Mouse (Mus musculus): ENCODE data around the gene Cfap77. TPM values are rescaled to one million over a fixed set of nuclear protein-coding genes. Genes with fewer than 3 reads are reported as not detected.
"Not testable (repeated sequence)": the region's sequence is repeated elsewhere in the genome, so short reads cannot be mapped to it uniquely, and the experiment has no call there.

Cfap77 gene
- under 1 TPM; 0.42 to 0.66 TPM for total RNA-seq (2021)
- long read RNA-seq, experiment 1, partial matches to known transcripts, result 0 of 1 reads
- long read RNA-seq, experiment 1, other reads (novel, unspliced or antisense), result 1 of 1 reads
- long read RNA-seq, experiment 2, result 0 reads

DNA sequence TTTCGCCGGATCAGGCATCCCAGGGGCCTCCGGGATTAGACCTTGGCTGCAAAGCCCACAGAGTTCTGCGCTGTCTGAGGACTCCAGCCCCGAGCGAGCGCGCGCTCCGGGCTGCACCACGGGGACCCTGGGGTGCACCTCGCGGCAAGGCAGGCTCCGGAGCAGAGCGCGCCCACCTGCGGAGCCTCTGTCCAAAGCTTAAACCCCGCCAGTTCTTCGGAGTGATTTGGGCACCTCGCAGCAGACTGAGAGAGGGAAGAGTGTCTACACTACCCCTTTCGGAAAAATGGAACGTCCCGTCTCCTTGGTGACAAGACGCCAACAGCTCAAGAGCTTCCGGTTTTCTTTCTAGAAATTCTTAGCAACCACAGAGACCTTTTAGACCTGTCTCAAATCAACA is at the start of gene Cfap77:
Gene Cfap77 (minus strand): TSS at position 76 of the 400 bp plus-strand sequence.
- peak; percentile 76 for DNase-seq

DNA sequence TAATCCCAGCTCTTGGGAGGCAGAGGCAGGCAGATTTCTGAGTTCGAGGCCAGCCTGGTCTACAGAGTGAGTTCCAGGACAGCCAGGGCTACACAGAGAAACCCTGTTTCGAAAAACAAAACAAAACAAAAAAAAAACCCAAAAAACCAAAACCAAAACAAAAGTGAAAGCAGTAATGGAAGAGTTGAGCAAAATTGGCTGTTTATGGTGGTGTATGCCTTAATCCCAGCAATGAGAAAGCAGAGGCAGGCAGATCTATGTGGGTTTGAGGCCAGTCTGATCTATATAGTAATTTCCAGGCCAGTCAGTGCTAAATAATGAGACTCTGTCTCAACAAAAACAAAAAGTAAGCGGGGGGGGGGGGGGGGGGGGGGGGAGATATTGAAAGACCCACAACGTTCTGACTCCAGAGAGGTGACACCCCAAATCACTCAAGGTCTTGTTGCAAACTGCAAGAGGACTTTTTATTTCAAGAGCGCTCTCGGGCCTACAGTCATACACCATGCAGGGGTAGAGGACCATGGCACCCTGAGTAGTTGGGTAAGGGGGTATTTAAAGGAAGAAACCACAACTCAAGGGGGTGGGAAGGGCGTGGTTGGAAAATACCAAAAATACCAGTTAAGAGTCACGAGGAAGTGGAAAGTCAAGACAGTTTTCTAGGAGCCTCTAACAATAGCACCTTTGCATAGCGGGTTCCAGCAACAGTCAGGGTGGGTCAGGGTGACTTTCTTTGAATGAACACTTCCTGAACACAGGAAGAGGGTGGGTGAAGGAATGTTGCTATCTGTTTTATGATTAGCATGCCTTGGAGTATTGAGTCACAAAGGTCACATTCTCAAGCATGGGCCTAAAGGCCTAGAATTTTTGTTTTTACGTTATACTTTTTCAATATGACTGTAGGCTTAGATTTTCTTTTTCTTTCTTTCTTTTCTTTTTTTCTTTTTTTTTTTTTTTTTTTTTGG is 47.8 kb upstream of the Cfap77 start:
- DNase-seq, result not testable (repeated sequence)

DNA sequence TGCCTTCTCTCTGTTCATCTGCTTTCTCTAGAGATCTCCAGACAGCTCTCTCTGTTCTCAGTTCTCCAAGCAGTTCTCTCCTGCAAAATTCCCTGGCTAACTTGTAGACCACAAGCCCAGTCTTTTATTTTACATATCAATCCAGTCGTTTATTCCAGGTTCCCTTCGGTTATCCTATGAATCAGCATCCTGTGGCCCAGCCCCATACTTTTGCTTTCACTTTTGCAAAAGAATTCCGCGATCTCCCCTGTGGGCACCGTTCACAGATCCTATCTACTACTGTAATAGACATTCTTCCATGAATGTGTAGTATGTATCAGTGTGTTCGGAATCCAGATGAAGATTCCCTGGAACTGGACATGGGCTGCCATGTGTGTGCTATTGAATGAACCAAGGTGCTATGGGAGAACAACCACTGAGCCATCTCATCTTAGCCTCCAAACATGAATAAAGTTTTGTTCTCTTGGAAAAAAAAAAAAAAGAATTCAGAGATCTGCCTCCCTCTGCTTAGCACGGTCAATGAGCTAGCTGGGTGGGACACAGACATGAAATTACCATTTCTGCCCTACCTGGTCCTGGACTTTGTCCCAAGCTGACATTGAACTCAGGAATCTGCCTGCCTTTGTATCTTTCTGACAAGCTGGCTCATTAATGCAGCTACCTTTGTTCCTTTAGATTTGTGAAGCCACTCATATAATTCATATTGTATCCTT is 46.1 kb upstream of the Cfap77 start:
- no peak for DNase-seq

DNA sequence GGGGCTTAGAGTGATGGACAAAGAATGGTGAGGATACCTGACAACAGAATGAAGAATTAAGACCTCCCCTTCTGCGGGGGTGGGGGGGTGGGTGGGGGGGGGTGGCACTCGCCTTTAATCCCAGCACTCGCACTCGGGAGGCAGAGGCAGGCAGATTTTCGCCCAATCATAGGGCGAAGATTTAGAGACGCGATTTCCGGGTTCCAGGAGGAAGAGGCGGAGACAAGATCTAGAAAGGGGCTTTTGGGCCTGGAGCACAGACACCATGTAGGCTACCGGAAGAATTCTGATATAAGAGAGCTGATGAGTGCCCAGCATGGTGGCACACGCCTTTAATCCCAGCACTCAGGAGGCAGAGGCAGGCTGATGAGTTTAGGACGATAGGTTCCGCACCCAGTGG is 44.8 kb upstream of the Cfap77 start:
- no peak for DNase-seq

DNA sequence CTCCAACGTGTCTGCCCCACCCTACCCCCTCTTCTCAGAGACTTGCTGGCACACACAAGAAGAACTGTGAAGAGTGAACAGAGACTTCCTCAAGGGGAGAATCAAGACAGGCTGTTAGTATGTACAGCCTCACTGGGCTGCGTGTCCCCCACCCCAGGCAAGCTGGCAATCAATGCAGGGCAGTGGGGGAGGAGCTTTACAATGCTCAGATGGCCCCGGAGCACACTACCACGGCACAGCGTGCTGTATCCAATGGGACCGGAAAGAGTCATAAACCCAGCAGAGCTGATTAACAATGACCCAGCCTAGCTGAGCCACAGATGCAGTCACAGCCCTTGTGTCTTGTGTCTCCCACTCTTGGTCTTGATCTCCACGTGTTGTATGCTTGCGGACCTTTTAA is 43.9 kb upstream of the Cfap77 start:
- DNase-seq, result no peak

DNA sequence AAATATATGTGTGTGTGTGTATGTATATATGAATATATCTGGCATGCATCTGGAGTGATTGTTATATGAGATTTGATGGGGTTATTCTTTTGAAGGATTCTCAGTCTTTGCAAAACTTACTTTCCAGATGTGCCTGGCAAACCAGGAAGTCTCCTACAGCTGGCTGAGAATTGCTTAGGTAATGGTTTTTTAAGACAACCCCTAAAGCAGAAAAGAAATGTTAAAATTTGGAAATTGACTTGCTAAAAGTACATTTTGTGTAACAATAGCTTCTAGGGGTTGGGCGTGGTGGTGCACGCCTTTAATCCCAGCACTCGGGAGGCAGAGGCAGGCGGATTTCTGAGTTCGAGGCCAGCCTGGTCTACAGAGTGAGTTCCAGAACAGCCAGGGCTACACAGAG is 43.1 kb upstream of the Cfap77 start:
- DNase-seq, result not testable (repeated sequence)

DNA sequence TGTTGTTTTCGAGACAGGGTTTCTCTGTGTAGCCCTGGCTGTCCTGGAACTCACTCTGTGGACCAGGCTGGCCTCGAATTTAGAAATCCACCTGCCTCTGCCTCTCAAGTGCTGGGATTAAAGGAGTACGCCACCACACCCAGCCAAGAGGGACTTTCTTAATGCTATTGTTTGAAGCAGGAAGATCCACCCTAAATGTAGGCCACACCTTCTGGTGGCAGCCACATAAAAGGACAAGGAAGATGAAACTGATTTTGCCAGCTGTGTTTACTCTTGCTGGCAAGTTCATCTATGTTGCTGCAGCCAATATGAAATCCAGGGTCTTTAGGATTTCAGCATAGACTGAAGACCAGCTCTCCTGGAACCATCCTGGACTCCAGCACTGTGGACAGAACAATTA is 42.6 kb upstream of the Cfap77 start:
- DNase-seq, result no peak

DNA sequence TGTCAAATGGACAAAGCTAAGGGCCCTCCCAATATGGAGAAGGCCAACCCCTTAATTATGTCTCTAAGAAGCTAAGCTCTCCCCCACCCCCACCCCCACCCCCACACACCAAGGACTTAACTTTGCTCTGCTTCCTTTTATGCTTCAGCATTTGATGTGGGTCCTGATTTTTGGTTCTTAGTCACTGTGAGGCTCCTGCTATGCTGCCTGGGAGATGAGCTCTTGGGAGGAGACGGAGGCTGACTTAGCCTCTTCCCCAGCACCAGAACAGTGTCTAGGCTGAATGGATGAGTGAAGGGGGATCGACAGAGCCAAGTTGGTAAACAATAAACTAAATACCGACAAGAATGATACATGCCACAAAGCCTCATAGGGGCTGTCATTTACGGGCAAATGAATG is 41.9 kb upstream of the Cfap77 start:
- no peak for DNase-seq

DNA sequence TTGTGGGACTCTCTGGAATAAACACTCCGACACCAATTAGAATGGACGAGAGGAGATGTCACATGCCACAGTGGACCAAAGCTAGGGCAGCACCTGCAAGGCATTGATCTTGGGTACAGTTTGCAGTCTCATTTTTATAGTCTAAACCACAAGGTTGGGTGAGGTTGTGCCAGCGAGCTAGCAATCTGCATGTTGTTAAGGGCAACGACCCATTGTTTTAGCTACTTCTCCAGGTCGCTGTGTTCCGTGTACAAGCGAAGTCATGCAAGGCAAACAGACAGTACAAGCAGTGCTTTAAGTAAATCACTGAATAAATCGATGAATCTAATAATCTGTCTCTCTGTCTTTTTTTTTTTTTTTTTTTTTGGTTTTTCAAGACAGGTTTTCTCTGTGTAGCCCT is 40.8 kb upstream of the Cfap77 start:
- no peak for DNase-seq

DNA sequence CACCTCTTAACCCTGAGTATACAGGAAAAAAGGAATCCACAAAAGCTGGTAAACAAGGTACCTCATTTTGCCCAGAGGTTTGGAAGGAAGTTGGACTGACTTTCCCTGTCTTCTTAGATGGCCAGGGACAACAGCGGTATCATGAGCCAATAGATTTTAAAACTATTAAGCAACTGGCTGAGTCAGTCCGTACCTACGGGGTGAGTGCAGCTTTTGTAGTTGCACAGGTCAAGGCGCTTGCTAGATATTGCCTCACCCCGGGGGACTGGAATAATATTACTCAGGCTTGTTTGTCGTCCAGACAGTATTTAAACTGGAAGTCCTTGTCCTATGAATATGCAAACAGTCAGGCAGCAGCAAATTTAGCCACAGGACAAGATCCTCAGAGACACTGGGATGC is 34.4 kb upstream of the Cfap77 start:
- peak; percentile 24 for DNase-seq

DNA sequence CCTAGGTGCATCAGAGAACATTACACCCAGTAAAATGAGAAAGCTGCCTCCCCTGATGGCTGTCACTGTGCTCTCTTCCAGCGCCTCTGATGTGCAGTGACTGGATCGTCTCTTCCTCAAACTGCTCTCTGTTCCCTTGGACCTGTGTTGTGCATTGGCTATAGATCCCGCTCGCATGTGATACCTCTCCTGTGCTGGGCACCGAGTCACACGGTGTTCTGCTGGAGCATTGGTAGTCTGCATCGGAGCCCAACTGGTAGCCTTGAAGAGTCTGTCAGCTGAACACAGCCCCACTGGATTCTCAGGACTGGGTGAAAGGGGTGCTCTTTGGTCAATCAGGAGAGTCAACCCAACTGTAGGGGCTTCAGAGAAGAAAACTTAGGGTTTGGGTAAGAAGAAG is 31.2 kb upstream of the Cfap77 start:
- no peak for DNase-seq

DNA sequence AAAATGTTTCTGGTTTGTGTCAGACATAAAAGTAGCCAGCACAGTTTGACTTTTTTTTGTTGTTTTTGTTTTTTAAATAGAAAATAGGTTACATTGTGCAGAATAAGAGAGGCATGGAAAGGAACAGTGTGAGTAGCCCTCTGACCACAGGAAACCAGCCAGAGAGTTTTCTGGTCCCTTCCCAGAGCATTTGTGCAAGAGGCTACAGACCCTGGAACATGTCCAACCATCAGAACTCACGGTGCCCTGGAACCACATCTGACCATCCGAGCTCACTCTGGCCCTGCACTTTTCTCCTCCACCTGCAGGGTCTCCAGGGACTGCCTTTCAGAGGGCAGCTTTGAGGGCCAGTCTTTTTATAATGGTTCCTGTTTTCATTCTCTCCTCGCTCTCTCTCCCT is 27.1 kb upstream of the Cfap77 start:
- DNase-seq, result peak; percentile 21

DNA sequence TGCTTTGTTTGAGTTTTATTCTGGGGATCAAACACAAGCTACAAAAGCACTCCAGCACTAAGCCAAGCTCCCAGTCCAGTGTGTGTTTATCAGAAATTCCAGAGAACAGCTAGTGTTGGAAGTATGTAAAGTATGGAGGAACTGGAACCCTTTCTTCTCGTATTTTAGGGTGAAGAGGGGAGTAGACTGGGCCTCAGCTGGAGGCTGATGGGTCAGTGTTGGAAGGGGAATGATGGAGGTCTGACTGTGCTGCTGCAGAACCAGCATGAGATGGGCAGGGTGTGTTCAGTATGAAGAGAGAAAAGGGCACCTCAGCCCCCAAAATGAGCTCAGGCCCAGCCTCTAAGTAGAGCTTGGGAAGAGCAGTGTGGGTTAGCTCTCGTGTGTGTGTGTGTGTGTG is 21.4 kb upstream of the Cfap77 start:
- DNase-seq, result no peak

DNA sequence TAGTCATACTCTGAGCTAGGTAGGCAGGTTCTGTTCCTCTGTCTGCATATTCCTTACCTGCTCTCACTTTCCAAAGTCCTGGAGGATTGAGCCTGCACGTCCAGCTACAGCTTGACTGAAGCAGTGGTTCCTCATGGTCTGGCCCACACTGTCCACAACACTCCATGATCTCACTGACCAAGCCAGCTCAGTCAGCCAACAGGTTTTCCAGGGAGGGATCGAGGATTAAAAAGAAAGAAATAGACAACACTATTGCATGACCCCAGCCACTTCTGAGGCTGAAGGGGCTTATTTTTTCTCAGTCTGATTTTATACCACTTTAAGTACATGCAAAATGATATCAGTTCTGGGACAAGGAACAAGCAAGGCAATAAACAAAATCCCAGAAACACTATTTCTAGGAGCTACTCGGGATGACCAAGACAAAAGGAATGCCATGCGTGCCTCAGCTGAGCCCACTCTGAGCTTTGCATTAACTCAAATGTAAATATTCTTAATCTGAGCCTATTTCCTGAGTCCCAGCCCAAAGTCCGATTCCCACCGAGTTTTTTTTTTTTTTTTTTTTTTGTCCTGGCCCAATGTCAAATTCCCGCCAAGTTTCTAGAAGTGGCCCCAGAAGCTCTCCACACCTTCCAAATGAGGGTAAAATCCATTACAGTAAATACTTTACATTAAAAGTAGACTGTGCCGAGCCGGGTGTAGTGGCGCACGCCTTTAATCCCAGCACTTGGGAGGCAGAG is 20.6 kb upstream of the Cfap77 start:
- DNase-seq, result no peak

DNA sequence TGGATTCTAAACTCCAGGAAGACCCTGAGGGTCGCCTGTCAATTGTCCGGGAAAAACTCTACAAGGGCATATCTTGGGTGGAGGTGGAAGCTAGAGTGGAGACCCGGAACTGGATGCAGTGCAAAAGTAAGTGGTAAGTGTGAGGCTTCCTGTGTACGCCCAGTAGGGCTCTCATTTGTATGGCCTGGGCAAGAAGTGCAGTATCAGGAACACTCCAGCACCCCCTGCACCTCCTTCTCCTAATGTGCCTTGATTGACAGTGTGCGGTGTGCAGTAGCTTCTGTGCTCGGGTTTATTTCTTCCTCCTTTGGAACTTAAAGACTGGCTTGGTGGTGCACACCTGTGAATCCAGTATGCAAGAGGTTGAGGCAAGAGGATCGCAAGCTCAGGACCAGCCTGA is 19.8 kb upstream of the Cfap77 start:
- DNase-seq, result no peak

DNA sequence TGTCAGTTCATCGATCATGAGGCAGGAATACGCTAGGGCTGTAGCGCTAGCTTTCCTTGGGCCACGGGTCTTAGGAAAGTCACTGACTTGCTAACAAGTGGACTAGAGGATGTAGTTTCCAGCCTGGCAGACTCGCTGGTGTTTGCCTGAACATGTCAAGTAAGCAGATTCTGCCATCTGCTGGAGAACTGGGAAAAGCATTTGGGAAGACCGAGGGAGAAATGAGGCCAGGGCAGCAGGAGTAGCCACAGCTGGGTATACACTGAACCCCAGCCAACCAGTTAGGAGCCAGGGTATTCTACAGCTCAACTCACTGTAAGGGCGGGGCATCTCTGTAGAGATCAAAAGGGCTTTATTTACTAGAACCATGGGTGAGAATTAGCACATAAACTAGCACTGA is 11.5 kb upstream of the Cfap77 start:
- DNase-seq, result peak; percentile 33

DNA sequence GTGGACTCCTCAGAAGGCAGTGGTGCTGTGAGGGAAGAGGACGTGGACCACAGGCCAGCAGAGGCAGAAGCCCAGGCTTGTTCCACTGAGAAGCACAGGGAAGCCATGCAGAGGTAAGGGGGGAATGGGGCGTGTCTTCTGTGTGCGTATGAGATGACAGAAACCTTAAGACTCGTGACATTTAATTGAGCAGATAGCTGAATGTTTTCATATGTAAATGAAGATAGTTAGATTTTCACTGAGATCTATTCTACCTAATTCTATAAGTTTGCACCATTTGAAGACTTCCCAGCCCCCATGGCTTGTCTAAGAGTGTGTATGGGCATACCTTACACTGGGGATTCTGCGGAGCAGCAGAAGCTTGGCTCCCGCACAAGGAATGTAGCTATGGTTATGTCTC is 10.9 kb upstream of the Cfap77 start:
- no peak for DNase-seq

DNA sequence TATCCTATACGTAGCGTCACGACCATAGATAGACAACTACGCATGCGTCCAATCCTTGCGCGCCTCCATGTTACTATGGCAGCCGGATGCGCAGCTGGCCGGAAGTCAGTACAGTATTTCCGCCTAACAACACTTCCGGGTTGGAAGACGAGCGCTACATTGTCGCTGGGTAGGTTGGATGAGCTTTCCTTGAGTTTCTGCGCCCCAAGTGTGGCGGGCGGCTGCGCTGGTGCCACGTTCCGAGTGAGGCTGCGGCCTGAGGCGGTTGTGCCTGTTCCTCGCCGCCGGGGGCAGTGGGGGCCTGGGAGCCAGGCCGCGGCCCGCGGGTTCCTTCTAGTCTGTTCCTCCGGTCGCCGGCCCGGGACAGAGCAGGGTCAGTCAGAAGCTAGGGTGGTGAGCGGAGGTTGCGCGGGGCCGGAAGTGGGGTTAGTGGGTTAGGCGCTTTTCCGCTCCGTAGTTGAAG is 5.3 kb upstream of the Cfap77 start, which contains the start of gene Ttf1:
Gene Ttf1 (plus strand): TSS at position 128 of the 463 bp plus-strand sequence.
- DNase-seq, result peak; percentile 90

DNA sequence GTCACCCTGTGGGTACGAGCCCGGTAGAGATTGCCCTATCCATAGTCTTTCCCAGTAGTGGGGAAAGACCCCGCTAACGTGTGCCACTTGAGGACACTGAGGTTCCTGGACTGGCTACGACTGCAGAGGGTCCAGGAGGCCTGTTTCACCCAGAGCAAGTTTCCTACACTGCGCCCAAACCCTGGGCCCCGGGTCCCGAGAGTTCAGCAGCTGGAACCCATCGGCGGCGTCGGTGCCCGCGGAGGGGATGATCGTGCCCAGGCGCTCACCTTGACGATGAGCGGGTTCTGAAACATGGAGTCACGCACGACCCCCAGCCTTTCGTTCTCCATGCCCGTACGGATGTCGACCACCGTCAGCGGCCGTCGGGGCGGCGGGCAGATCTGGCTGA is 326 bp downstream of the Cfap77 start:
- DNase-seq, result peak; percentile 10

DNA sequence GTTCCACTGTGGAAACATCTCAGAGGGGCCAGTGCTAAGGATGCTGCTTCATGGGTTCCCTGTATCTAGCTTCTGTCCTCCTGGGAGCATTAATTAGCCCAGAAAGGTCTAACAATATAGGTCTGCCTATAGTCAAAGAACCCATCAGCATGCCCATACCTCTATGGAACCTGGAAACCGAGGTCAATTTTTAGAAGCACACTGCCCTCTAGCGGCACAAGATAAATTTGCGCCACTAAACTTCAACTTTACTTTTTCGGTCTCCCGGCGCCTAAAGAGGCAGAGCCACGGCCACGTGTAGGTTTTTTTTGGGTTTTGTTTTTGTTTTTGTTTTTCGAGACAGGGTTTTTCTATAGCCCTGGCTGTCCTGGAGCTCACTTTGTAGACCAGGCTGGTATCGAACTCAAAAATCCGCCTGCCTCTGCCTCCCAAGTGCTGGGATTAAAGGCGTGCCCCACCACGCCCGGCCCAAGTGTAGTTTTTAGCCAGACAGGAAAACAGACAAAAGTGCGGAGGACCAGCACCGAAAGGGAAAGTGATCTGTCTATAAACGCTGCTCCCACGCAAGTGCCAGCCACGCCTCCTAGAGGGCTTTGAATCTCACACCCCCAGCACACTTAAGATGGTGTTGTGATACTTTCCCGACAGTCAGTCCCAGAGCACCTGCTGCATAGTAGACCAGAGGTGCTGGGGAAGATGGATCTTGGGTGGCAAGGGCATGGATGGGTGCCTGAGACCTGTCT is 893 bp downstream of the Cfap77 start:
- peak; percentile 71 for DNase-seq

DNA sequence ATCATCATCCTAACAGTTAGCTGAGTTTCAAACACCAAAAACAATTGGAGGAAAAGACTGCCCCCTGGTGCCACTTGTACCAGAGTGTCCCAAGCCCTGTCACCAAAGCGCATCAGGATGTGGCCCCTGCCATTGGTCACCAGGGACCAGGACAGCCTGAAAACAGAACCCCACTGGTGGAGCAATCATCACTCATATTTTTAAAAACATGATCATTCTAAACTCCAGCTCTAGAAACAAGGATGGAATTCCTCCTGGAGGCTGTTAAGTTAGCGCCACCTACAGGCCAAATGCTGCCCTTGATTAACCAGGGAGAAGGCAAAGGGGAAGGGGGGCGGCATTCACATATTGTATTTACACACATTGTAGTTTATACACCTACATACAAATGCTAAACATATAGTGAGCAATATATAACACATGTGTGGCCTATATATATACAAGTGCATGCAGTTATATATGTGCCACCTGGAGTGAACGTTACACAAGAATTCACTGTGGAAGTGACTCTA is 1.9 kb downstream of the Cfap77 start:
- DNase-seq, result peak; percentile 74

Data from adrenal gland, postnatal 10 days (tissue).